Mouse (Mus musculus) Patski (cell line): Measurements from ENCODE around the gene Il11ra2. TPM values are rescaled to one million over a fixed set of nuclear protein-coding genes. Genes with fewer than 3 reads are reported as not detected.
"Not testable (repeated sequence)": the region's sequence is repeated elsewhere in the genome, so short reads cannot be mapped to it uniquely, and the experiment has no call there.

Experiments
- ATAC-seq: fragments of 100-300 bp; one replicate; pipeline ENCODE4 v1.8.0; 2021
- CTCF ChIA-PET: fragments of 350-600 bp; sonication (Branson Sonifier 250); formaldehyde crosslinking; loops from one replicate; lab custom pipeline; 2022; ENCODE audit warnings: inconsistent platforms; lab: Charles Lee
- POLR2A ChIA-PET: fragments of 350-600 bp; sonication (Branson Sonifier 250); formaldehyde crosslinking; loops from one replicate; lab custom pipeline; 2022; ENCODE audit warnings: antibody characterized with exemption, inconsistent platforms; lab: Charles Lee
- DNase-seq: peaks from one replicate; pipeline ENCODE4 v3.0.0-alpha.2; 2011; ENCODE audit warnings: low read depth, low spot score
- H3K27me3 ChIP-seq: fragments of 371-371 bp; one replicate; pipeline ENCODE4 v1.5.1; 2021
- in situ Hi-C: fragments of 300-500 bp; cut with MboI; formaldehyde crosslinking; loops from 3 replicates; pipeline ENCODE4 v1.11.1; 2018; ENCODE audit warnings: low pct_unique_long_range_greater_than_20kb, mixed read lengths
- polyA plus RNA-seq: library from polyadenylated mRNA; unstranded; gene quantifications from one replicate; pipeline ENCODE4 v1.2.3, GENCODE M21; 2021

Gene Il11ra2
- 2.6 TPM for polyA plus RNA-seq

DNA sequence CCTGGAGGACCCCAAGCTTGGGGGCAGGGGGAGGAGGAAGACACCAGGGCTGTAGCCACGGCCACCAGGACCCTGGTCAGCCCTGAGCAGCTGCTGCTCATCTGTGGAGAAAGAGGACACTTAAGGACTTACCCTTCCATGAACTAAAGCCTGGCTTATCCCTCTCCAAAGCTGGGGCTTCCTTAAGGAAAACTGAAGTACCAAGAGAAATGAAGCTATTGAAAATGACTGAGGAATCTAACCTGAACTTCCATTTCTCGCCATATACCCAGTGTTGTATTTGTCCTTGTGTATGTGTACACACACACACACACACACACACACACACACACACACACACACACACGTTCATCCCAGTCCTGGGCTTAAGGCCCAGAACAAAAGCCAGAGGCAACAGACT is at the start of gene Il11ra2:
Il11ra2 (minus strand) TSS at position 101 of the 400 bp plus-strand sequence.
- CTCF ChIA-PET, H3K27me3 ChIP-seq, ATAC-seq, DNase-seq, POLR2A ChIA-PET, in situ Hi-C loops: not testable (repeated sequence)

- POLR2A ChIA-PET, H3K27me3 ChIP-seq, ATAC-seq, CTCF ChIA-PET, DNase-seq, in situ Hi-C loops: not testable (repeated sequence)
Observed at GRCm38 (mm10) chr4:42682183-42682524, 20.5 kb upstream of the Il11ra2 start.

- H3K27me3 ChIP-seq, in situ Hi-C loops, POLR2A ChIA-PET, DNase-seq, CTCF ChIA-PET: not testable (repeated sequence)
- ATAC-seq: peak; percentile 54
Observed at GRCm38 (mm10) chr4:42681473-42682182, 19.9 kb upstream of the Il11ra2 start.

- in situ Hi-C loops, POLR2A ChIA-PET, H3K27me3 ChIP-seq, ATAC-seq, CTCF ChIA-PET, DNase-seq: not testable (repeated sequence)
Observed at GRCm38 (mm10) chr4:42680374-42681356, 19.0 kb upstream of the Il11ra2 start.

- POLR2A ChIA-PET, CTCF ChIA-PET, in situ Hi-C loops, ATAC-seq, DNase-seq, H3K27me3 ChIP-seq: not testable (repeated sequence)
Observed at GRCm38 (mm10) chr4:42679365-42679764, 17.7 kb upstream of the Il11ra2 start.

DNA sequence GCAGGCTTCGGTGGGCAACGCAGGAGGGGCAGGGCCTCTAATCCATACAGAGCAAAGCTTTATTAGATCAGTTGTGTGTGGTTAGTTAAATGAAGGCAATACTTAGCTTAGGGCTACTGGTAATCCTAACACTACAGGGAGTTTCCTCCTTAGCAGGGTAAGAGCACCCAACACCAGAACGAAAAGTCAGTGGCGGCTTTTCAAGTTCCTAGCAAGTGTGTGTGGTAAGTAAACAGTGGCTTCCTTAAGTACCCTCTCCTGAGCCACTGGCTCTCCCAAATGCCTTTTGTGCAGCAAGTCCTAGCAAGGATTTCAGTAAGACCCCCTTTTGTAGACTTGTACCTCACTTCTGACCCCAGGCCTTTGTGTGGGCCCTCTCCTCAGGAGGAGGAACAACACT is 13.7 kb upstream of the Il11ra2 start:
- in situ Hi-C loops, POLR2A ChIA-PET: not testable (repeated sequence)

GRCm38 (mm10) chr4:42654951-42655350 is 6.7 kb downstream of the Il11ra2 start, which contains the start of gene Ccl27b:
Ccl27b (plus strand) TSS chr4:42655251.
- ATAC-seq, H3K27me3 ChIP-seq, DNase-seq, in situ Hi-C loops, CTCF ChIA-PET, POLR2A ChIA-PET: not testable (repeated sequence)

More for the DNA sequence above, 13.7 kb upstream of the Il11ra2 start:
- CTCF ChIA-PET, H3K27me3 ChIP-seq, DNase-seq, ATAC-seq: not testable (repeated sequence)

GRCm38 (mm10) chr4:42629419-42629818 is 32.3 kb downstream of the Il11ra2 start, which contains the start of gene Gm2564:
Gm2564 (plus strand) TSS chr4:42629719.
- POLR2A ChIA-PET: not testable (repeated sequence)

GRCm38 (mm10) chr4:42611895-42612294 is 49.8 kb downstream of the Il11ra2 start, which contains the start of gene Gm10591:
Gm10591 (plus strand) TSS chr4:42612195.
- ATAC-seq, DNase-seq, in situ Hi-C loops, CTCF ChIA-PET, H3K27me3 ChIP-seq, POLR2A ChIA-PET: not testable (repeated sequence)

More at GRCm38 (mm10) chr4:42629419-42629818, 32.3 kb downstream of the Il11ra2 start, which contains the start of gene Gm2564:
- CTCF ChIA-PET, in situ Hi-C loops, DNase-seq, H3K27me3 ChIP-seq, ATAC-seq: not testable (repeated sequence)

Other genes with a start within 250 kb of the Il11ra2 start
- not detected for gene Gm21586, start 222.5 kb downstream of the Il11ra2 start, polyA plus RNA-seq
- gene Gm2163, start 195.1 kb downstream of the Il11ra2 start, polyA plus RNA-seq: not detected
- gene Fam205a2, start 133.7 kb downstream of the Il11ra2 start, polyA plus RNA-seq: not detected
- not detected for gene Gm10591, start 49.7 kb downstream of the Il11ra2 start, polyA plus RNA-seq
- gene Gm2564, start 32.2 kb downstream of the Il11ra2 start, polyA plus RNA-seq: not detected
- not detected for gene Ccl27b, start 6.6 kb downstream of the Il11ra2 start, polyA plus RNA-seq
- not detected for gene 4930578G10Rik, start 73.7 kb upstream of the Il11ra2 start, polyA plus RNA-seq
- gene Ccl19, start 94.7 kb upstream of the Il11ra2 start, polyA plus RNA-seq: not detected
- gene Ccl21a, start 112.1 kb upstream of the Il11ra2 start, polyA plus RNA-seq: not detected
- gene Fam205a1, start 192.0 kb upstream of the Il11ra2 start, polyA plus RNA-seq: not detected
- not detected for gene Gm12394, start 194.9 kb upstream of the Il11ra2 start, polyA plus RNA-seq
- gene Fam205c, start 212.3 kb upstream of the Il11ra2 start, polyA plus RNA-seq: not detected